Mouse (Mus musculus) bone marrow, adult 2 months (tissue): ENCODE measurements around the gene Bsnd.

Source experiments
- CTCF ChIP-seq: fragments of 200-500 bp; IDR thresholded peaks from 2 replicates; pipeline ENCODE4 v1.5.1; 2011; ENCODE audit warnings: low read length, control low read depth; ENCODE audit not compliant: control insufficient read depth, insufficient read depth
- POLR2A ChIP-seq: fragments of 200-500 bp; IDR thresholded peaks from 2 replicates; pipeline ENCODE4 v1.6.1; 2011; ENCODE audit warnings: low read depth, mild to moderate bottlenecking, control low read depth, low read length, borderline replicate concordance; ENCODE audit not compliant: control insufficient read depth

DNA sequence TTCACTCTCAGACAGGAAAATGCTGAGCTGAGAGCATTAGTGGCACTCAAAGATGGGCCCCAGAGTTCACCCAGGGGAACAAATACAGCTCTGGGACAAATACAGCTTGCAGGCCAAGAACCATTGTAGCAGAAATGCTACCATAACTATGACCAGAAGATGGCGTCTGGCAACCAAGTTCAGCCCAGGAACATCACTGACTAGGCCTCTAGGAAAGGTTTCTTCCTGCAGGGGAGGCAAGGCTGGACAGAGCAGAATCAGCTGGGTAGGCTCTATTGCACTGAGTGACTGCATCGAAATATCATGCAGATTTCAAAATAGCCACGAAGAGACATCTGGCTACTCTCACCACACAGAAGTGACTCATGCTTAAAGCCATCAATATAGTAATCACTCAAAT is 19.7 kb downstream of the Bsnd start:
- TF ChIP-seq CTCF (peak; percentile 36), POLR2A (no peak)
